Mouse (Mus musculus): Measurements from ENCODE around the gene Polr3b.

Gene Polr3b

GRCm38 (mm10) chr10:84758483-84759431, 136.7 kb downstream of the Polr3b start:
- in situ Hi-C loops (cut with MboI, MseI), result no loop called here

GRCm38 (mm10) chr10:84759511-84760117, 137.5 kb downstream of the Polr3b start:
- in situ Hi-C loops (cut with MboI, MseI), result no loop called here

- in situ Hi-C loops (cut with MboI, MseI), result no loop called here
Measured at GRCm38 (mm10) chr10:84760118-84761111, 138.3 kb downstream of the Polr3b start.

GRCm38 (mm10) chr10:84768766-84769165, 146.7 kb downstream of the Polr3b start:
- in situ Hi-C loops (cut with MboI, MseI), result no loop called here

- in situ Hi-C loops (cut with MboI, MseI), result no loop called here
Measured at GRCm38 (mm10) chr10:84772380-84773130, 150.5 kb downstream of the Polr3b start.

- in situ Hi-C loops (cut with MboI, MseI), result no loop called here
Measured at GRCm38 (mm10) chr10:84773889-84774288, 151.8 kb downstream of the Polr3b start.

GRCm38 (mm10) chr10:84774573-84774972, 152.5 kb downstream of the Polr3b start:
- in situ Hi-C loops (cut with MboI, MseI), result no loop called here

Data from T-helper 1 cell (primary cell).